Mouse (Mus musculus) intestine, postnatal 0 days (tissue): Measurements from ENCODE around the gene Borcs6. TPM values are rescaled to one million over a fixed set of nuclear protein-coding genes. Genes with fewer than 3 reads are reported as not detected.

Experiments used
- ATAC-seq: fragments of 200-750 bp; cut with Nextera tagmentation; 2 replicates; pipeline ENCODE4 v1.8.0; 2017; ENCODE audit warnings: mild to moderate bottlenecking, moderate TSS enrichment, moderate library complexity
- H3K27ac ChIP-seq: fragments of 300-500 bp; sonication (generic); 2 replicates; pipeline ENCODE4 v1.5.1; 2014; ENCODE audit warnings: mild to moderate bottlenecking, low read depth, low read length, moderate library complexity
- H3K27me3 ChIP-seq: fragments of 300-500 bp; sonication (generic); replicated peaks from 2 replicates; pipeline ENCODE4 v1.6.1; 2014; ENCODE audit warnings: low read length, mixed read lengths; ENCODE audit not compliant: control insufficient read depth, insufficient read depth
- H3K36me3 ChIP-seq: fragments of 300-500 bp; sonication (generic); 2 replicates; pipeline ENCODE4 v1.6.1; 2014; ENCODE audit warnings: mild to moderate bottlenecking, moderate library complexity; ENCODE audit not compliant: control insufficient read depth, insufficient read depth
- H3K4me1 ChIP-seq: fragments of 300-500 bp; sonication (generic); replicated peaks from 2 replicates; pipeline ENCODE4 v1.6.1; 2014; ENCODE audit warnings: antibody characterized with exemption, low read length, mixed read lengths; ENCODE audit not compliant: control insufficient read depth, insufficient read depth
- H3K4me2 ChIP-seq: fragments of 300-500 bp; sonication (generic); replicated peaks from 2 replicates; pipeline ENCODE4 v1.6.1; 2014; ENCODE audit warnings: low read depth, mild to moderate bottlenecking, moderate library complexity
- H3K4me3 ChIP-seq: fragments of 300-500 bp; sonication (generic); 2 replicates; pipeline ENCODE4 v1.5.1; 2014; ENCODE audit warnings: low read depth, low read length
- H3K9ac ChIP-seq: fragments of 300-500 bp; sonication (generic); 2 replicates; pipeline ENCODE4 v1.6.1; 2014; ENCODE audit warnings: mild to moderate bottlenecking, low read depth, low read length
- H3K9me3 ChIP-seq: fragments of 300-500 bp; sonication (generic); 2 replicates; pipeline ENCODE4 v1.6.1; 2016; ENCODE audit warnings: mixed run types; ENCODE audit not compliant: control insufficient read depth
- CTCF ChIP-seq: sonication (generic); IDR thresholded peaks from 2 replicates; pipeline ENCODE4 v1.5.1; 2016; ENCODE audit warnings: low read depth, mild to moderate bottlenecking, control low read depth, antibody characterized with exemption, moderate library complexity
- WGBS: fragments of 180-500 bp; shearing (Covaris S2); extraction: QIAGEN DNeasy Blood & Tissue Kit; methylation state at CpG from one replicate; pipeline ENCODE4 v1.1.7; 2014; 5-methylcytosine and 5-hydroxymethylcytosine counted together
- polyA plus RNA-seq: library from polyadenylated mRNA; unstranded; fragments of >200 nt; fragmentation: Nextera tagmentation; extraction: Ambion mirVana; gene quantifications from 2 replicates; pipeline ENCODE4 v1.2.1, GENCODE M21; 2015

Borcs6 gene
- polyA plus RNA-seq, 1 experiment from 2014 or later = 13.4 TPM

- Histone ChIP-seq H3K36me3 (peaks cover 26% of the 10 kb centered on the region), H3K4me2 (peak overlapping the region; percentile 77), H3K27me3 (no peaks in the 10 kb centered on the region), H3K27ac (peak overlapping the region; percentile 62; the same call in 1 of the 2 replicates), H3K9me3 (no peaks in the 10 kb centered on the region), H3K9ac (no peak overlapping the region), H3K4me3 (no peak overlapping the region), H3K4me1 (peaks cover 10% of the 10 kb centered on the region; the same call in 1 of the 2 replicates)
- no peak for ATAC-seq
- no peak for TF ChIP-seq CTCF
- WGBS = 84% methylated on average over 9 of the region's 9 CpGs
Observed at GRCm38 (mm10) chr11:69035411-69035810, 24.1 kb upstream of the Borcs6 start.

- peaks cover 21% of the 10 kb centered on the region for H3K36me3 ChIP-seq
- peak overlapping the region; percentile 77 for H3K4me2 ChIP-seq
- no peaks in the 10 kb centered on the region for H3K9me3 ChIP-seq
- peak overlapping the region; percentile 72 for H3K4me3 ChIP-seq
- WGBS = 3% methylated on average over 8 of the region's 8 CpGs
- TF ChIP-seq CTCF = peak; percentile 92
- ATAC-seq = peak; percentile 34; the same call in 1 of the 2 replicates
- H3K9ac ChIP-seq = no peak overlapping the region
- no peaks in the 10 kb centered on the region for H3K27me3 ChIP-seq
- peak overlapping the region; percentile 62; the same call in 1 of the 2 replicates for H3K27ac ChIP-seq
- H3K4me1 ChIP-seq = peaks cover 10% of the 10 kb centered on the region; the same call in 1 of the 2 replicates
Observed at GRCm38 (mm10) chr11:69035849-69036248, 23.7 kb upstream of the Borcs6 start.

GRCm38 (mm10) chr11:69036486-69037230 is 22.9 kb upstream of the Borcs6 start:
- Histone ChIP-seq H3K27ac (peak overlapping the region; percentile 66; the same call in 1 of the 2 replicates), H3K9me3 (no peaks in the 10 kb centered on the region), H3K4me2 (peak overlapping the region; percentile 77), H3K4me1 (peaks cover 10% of the 10 kb centered on the region; the same call in 1 of the 2 replicates), H3K36me3 (peaks cover 13% of the 10 kb centered on the region), H3K4me3 (peak overlapping the region; percentile 72), H3K27me3 (no peaks in the 10 kb centered on the region), H3K9ac (peak overlapping the region; percentile 60)
- 0 out of 2 replicates have a peak, but pooled peaks have one; percentile 21 for ATAC-seq
- 7% methylated on average over 20 of the region's 20 CpGs for WGBS
- TF ChIP-seq CTCF = no peak

- Histone ChIP-seq H3K4me1 (peaks cover 10% of the 10 kb centered on the region; the same call in 1 of the 2 replicates), H3K4me3 (peak overlapping the region; percentile 72), H3K36me3 (peaks cover 9% of the 10 kb centered on the region; the same call in 1 of the 2 replicates), H3K27ac (peak overlapping the region; percentile 66; the same call in 1 of the 2 replicates), H3K27me3 (no peaks in the 10 kb centered on the region), H3K9me3 (no peaks in the 10 kb centered on the region), H3K4me2 (peak overlapping the region; percentile 77), H3K9ac (peak overlapping the region; percentile 60)
- peak; percentile 34 for ATAC-seq
- no peak for TF ChIP-seq CTCF
- WGBS = under 1% methylated on average over 34 of the region's 34 CpGs
Observed at GRCm38 (mm10) chr11:69037231-69038061, 22.1 kb upstream of the Borcs6 start.

- H3K27me3 ChIP-seq = no peaks in the 10 kb centered on the region
- no peaks in the 10 kb centered on the region for H3K9me3 ChIP-seq
- ATAC-seq = no peak
- no peak overlapping the region for H3K27ac ChIP-seq
- no peak for TF ChIP-seq CTCF
- no peak overlapping the region for H3K9ac ChIP-seq
- H3K4me1 ChIP-seq = peaks cover 10% of the 10 kb centered on the region; the same call in 1 of the 2 replicates
- H3K36me3 ChIP-seq = peaks cover 9% of the 10 kb centered on the region; the same call in 1 of the 2 replicates
- no peak overlapping the region for H3K4me2 ChIP-seq
- WGBS = 79% methylated on average over 5 of the region's 5 CpGs
- H3K4me3 ChIP-seq = no peak overlapping the region
Observed at GRCm38 (mm10) chr11:69038173-69038572, 21.3 kb upstream of the Borcs6 start.
